Mouse (Mus musculus) left cerebral cortex, adult 11 months (tissue): ENCODE results near the gene Inhbb.

Experiments
- DNase-seq: peaks from one replicate; pipeline ENCODE4 v3.0.0; 2022; ENCODE audit warnings: low spot score

The Inhbb gene

DNA sequence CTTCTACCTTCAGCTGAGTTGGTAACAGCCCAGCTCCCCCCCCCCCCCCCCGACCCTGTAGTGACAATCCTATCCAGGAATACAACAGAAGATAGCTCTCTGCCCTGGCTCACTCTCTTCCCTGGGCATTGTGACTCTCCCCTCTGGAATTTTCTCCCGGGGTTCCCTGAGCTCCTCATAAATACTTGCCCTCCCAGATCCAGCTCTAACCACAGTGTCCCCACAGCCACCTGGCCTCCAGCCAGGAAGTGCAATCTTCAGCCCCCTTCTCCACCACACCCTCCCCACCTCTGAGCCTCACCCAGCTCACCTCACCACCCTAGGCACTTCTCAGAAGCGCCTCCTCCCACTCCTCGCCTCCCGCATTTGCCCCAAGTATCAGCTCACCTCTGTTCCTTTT is 46.7 kb downstream of the Inhbb start:
- no peak for DNase-seq

DNA sequence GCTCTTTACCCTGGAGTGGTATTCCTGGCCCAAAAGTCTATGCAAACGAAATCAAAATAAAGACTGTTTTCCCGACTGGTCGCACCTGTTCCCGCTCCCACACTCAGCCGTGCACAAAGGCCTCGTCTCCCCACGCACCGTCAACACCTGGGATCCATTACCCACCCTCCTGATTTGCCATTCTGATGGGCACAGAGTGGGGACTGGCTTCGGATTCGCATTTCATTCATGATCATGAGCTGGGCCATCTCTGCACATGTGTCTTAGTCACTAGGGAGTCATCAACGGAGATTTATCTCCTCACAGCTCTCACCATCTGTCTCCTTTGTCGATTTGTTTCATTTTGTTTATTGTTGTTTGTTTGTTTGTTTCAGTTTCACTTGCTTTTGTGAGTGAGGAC is 54.5 kb downstream of the Inhbb start:
- DNase-seq: no peak

DNA sequence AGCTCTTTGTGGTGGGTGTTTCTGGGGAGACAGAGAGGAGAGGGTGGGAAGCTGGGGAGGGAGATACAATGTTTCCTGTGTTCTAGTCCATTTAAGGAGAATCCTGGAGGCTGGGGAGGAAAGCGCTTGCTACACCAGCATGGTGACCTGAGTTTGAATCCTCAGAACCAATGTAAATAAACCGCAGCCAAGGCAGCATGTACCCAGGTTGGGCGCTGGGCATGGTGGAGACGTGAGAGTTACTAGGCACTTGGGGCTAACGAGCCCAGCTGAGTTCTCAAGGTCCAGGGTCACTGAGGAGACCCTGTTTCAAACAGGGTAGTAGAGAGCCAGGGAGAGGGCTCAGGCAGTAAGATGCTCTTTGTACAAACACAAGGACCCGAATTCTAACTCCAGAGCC is 55.7 kb downstream of the Inhbb start:
- DNase-seq: no peak
